Mouse (Mus musculus) kidney, adult 2 months (tissue): ENCODE data around the gene I0C0044D17Rik. TPM values are rescaled to one million over a fixed set of nuclear protein-coding genes. Genes with fewer than 3 reads are reported as not detected.

Experiments used
- DNase-seq: peaks from one replicate; pipeline ENCODE4 v3.0.0; 2021
- H3K27ac ChIP-seq: fragments of 200-500 bp; 2 replicates; pipeline ENCODE4 v1.5.1; 2012; ENCODE audit warnings: low read depth, low read length, control low read depth, inconsistent platforms; ENCODE audit not compliant: insufficient read depth
- H3K27me3 ChIP-seq: fragments of 200-500 bp; replicated peaks from 2 replicates; pipeline ENCODE4 v1.6.1; 2012; ENCODE audit warnings: mild to moderate bottlenecking, moderate library complexity, low read length, inconsistent platforms; ENCODE audit not compliant: control insufficient read depth, insufficient read depth
- H3K36me3 ChIP-seq: fragments of 200-500 bp; 2 replicates; pipeline ENCODE4 v1.6.1; 2012; ENCODE audit warnings: mild to moderate bottlenecking, moderate library complexity, low read length, inconsistent platforms; ENCODE audit not compliant: control insufficient read depth, insufficient read depth
- H3K4me1 ChIP-seq: fragments of 200-500 bp; 2 replicates; pipeline ENCODE4 v1.6.1; 2011; ENCODE audit warnings: low read length; ENCODE audit not compliant: control insufficient read depth, insufficient read depth
- H3K4me3 ChIP-seq: fragments of 200-500 bp; 2 replicates; pipeline ENCODE4 v1.5.1; 2011; ENCODE audit warnings: mild to moderate bottlenecking, low read depth, low read length, control low read depth; ENCODE audit not compliant: insufficient read depth
- CTCF ChIP-seq: fragments of 200-500 bp; conservative IDR thresholded peaks from 2 replicates; pipeline ENCODE4 v1.5.1; 2011; ENCODE audit warnings: low read depth, mild to moderate bottlenecking, control low read depth, low read length, moderate library complexity, mixed read lengths; ENCODE audit not compliant: insufficient read depth, insufficient read length
- POLR2A ChIP-seq: fragments of 200-500 bp; IDR thresholded peaks from one replicate; pipeline ENCODE4 v1.6.1; 2011; ENCODE audit warnings: low read depth, low read length, control low read depth
- WGBS: fragments of 180-500 bp; shearing (Covaris S2); methylation state at CpG from one replicate; pipeline ENCODE4 v1.1.7; 2018; 5-methylcytosine and 5-hydroxymethylcytosine counted together
- polyA plus RNA-seq: library from polyadenylated mRNA; depleted of rRNA; stranded (reverse); fragments of >200 nt; gene quantifications from 2 replicates; pipeline ENCODE4 v1.2.3, GENCODE M21; 2012

The I0C0044D17Rik gene
- polyA plus RNA-seq, 1 experiment, result not detected

GRCm38 (mm10) chr4:98789861-98790311 is 33.8 kb downstream of the I0C0044D17Rik start:
- Histone ChIP-seq H3K4me3 (peak overlapping the region; percentile 9), H3K4me1 (no peaks in the 10 kb centered on the region), H3K27ac (no peak overlapping the region), H3K36me3 (no peaks in the 10 kb centered on the region), H3K27me3 (no peaks in the 10 kb centered on the region)
- peak; percentile 17 for DNase-seq
- 1% methylated on average over 10 of the region's 10 CpGs for WGBS
- TF ChIP-seq CTCF (no peak), POLR2A (no peak)

- Histone ChIP-seq H3K4me3 (peak overlapping the region; percentile 9; the same call in 1 of the 2 replicates), H3K4me1 (no peaks in the 10 kb centered on the region)
- TF ChIP-seq POLR2A, result no peak
- no peak for TF ChIP-seq CTCF
Measured at GRCm38 (mm10) chr4:98789133-98789765, 34.4 kb downstream of the I0C0044D17Rik start.

GRCm38 (mm10) chr4:98786281-98786680 is 37.4 kb downstream of the I0C0044D17Rik start:
- H3K27me3 ChIP-seq, result no peaks in the 10 kb centered on the region
- no peak for DNase-seq
- no peak overlapping the region for H3K27ac ChIP-seq
- H3K4me1 ChIP-seq, result no peaks in the 10 kb centered on the region
- TF ChIP-seq CTCF, result no peak
- TF ChIP-seq POLR2A, result no peak
- 60% methylated on average over 3 of the region's 3 CpGs for WGBS
- H3K4me3 ChIP-seq, result no peak overlapping the region
- H3K36me3 ChIP-seq, result no peaks in the 10 kb centered on the region

More at GRCm38 (mm10) chr4:98789133-98789765, 34.4 kb downstream of the I0C0044D17Rik start:
- no peaks in the 10 kb centered on the region for H3K27me3 ChIP-seq
- 51% methylated on average over 7 of the region's 7 CpGs for WGBS
- H3K27ac ChIP-seq, result no peak overlapping the region
- H3K36me3 ChIP-seq, result no peaks in the 10 kb centered on the region
- DNase-seq, result peak; percentile 7

- DNase-seq, result no peak
- 58% methylated on average over 8 of the region's 8 CpGs for WGBS
- no peaks in the 10 kb centered on the region for H3K4me1 ChIP-seq
- no peak overlapping the region for H3K27ac ChIP-seq
- H3K4me3 ChIP-seq, result no peak overlapping the region
- no peaks in the 10 kb centered on the region for H3K36me3 ChIP-seq
- H3K27me3 ChIP-seq, result no peaks in the 10 kb centered on the region
- TF ChIP-seq CTCF (no peak), POLR2A (no peak)
Measured at GRCm38 (mm10) chr4:98785851-98786250, 37.8 kb downstream of the I0C0044D17Rik start.

GRCm38 (mm10) chr4:98778219-98778618 is 45.4 kb downstream of the I0C0044D17Rik start:
- Histone ChIP-seq H3K4me3 (no peak overlapping the region), H3K36me3 (no peaks in the 10 kb centered on the region), H3K27me3 (no peaks in the 10 kb centered on the region), H3K27ac (no peak overlapping the region), H3K4me1 (no peaks in the 10 kb centered on the region)
- TF ChIP-seq CTCF (no peak), POLR2A (no peak)
- DNase-seq, result no peak
- WGBS, result 38% methylated on average over 16 of the region's 16 CpGs

- Histone ChIP-seq H3K4me1 (no peaks in the 10 kb centered on the region), H3K36me3 (no peaks in the 10 kb centered on the region), H3K4me3 (no peak overlapping the region), H3K27me3 (no peaks in the 10 kb centered on the region), H3K27ac (no peak overlapping the region)
- TF ChIP-seq CTCF (no peak), POLR2A (no peak)
- no peak for DNase-seq
- 85% methylated on average over 6 of the region's 6 CpGs for WGBS
Measured at GRCm38 (mm10) chr4:98777464-98777863, 46.2 kb downstream of the I0C0044D17Rik start.

GRCm38 (mm10) chr4:98776721-98777427 is 46.8 kb downstream of the I0C0044D17Rik start:
- no peaks in the 10 kb centered on the region for H3K27me3 ChIP-seq
- H3K27ac ChIP-seq, result no peak overlapping the region
- no peak for DNase-seq
- no peaks in the 10 kb centered on the region for H3K4me1 ChIP-seq
- H3K4me3 ChIP-seq, result no peak overlapping the region
- TF ChIP-seq CTCF (no peak), POLR2A (no peak)
- 93% methylated on average over 10 of the region's 10 CpGs for WGBS
- no peaks in the 10 kb centered on the region for H3K36me3 ChIP-seq
